Comparison of ENCODE assay signal across 8 mouse cellular contexts in genomic region chr3:45378145-45378544, GRCm38 (mm10). TPM values are rescaled to one million over a fixed set of nuclear protein-coding genes. Genes with fewer than 3 reads are reported as not detected.
DNase-seq lines count a peak whose midpoint lies in the region; ATAC-seq and TF ChIP-seq lines count a peak whose summit lies in the region.

Gene Pcdh10 (plus strand): TSS chr3:45378398.

- H3K27me3 ChIP-seq in heart, embryonic 11.5 days (ENCODE audit: control insufficient read depth, insufficient read depth, low read length) = peaks cover 50% of the 10 kb centered on the region
- peaks cover 40% of the 10 kb centered on the region for H3K27me3 ChIP-seq in kidney, embryonic 14.5 days (ENCODE audit: control insufficient read depth, insufficient read depth, low read length)
- peaks cover 40% of the 10 kb centered on the region for H3K27me3 ChIP-seq in limb, embryonic 12.5 days
- no peaks in the 10 kb centered on the region for H3K27me3 ChIP-seq in midbrain, embryonic 13.5 days
- peaks cover 26% of the 10 kb centered on the region for H3K27me3 ChIP-seq in stomach, embryonic 16.5 days (ENCODE audit: control insufficient read depth, insufficient read depth, low read length)

- no peaks in the 10 kb centered on the region for H3K9me3 ChIP-seq in heart, embryonic 11.5 days (replicated peaks; ENCODE audit: control insufficient read depth, low read length)
- no peaks in the 10 kb centered on the region for H3K9me3 ChIP-seq in kidney, embryonic 14.5 days (ENCODE audit: control insufficient read depth, low read length)
- H3K9me3 ChIP-seq in limb, embryonic 12.5 days = no peaks in the 10 kb centered on the region
- no peaks in the 10 kb centered on the region for H3K9me3 ChIP-seq in midbrain, embryonic 13.5 days
- H3K9me3 ChIP-seq in stomach, embryonic 16.5 days (replicated peaks; ENCODE audit: control insufficient read depth, low read length) = no peaks in the 10 kb centered on the region

- H3K4me2 ChIP-seq in heart, embryonic 11.5 days = peak within 1 kb of the TSS; percentile 99
- H3K4me2 ChIP-seq in kidney, embryonic 14.5 days (replicated peaks; ENCODE audit: low read depth, low read length) = peak within 1 kb of the TSS; percentile 93
- peak within 1 kb of the TSS; percentile 86 for H3K4me2 ChIP-seq in limb, embryonic 12.5 days
- H3K4me2 ChIP-seq in midbrain, embryonic 13.5 days (replicated peaks) = peak within 1 kb of the TSS; percentile 91
- peak within 1 kb of the TSS; percentile 98 for H3K4me2 ChIP-seq in stomach, embryonic 16.5 days (ENCODE audit: low read depth, low read length)

- peak; percentile 37 to 63 for DNase-seq in spleen, postnatal 4 days (ENCODE audit: low spot score in 2 of 2)
- DNase-seq in spleen, adult 12 weeks (ENCODE audit: low spot score) = no peak

- H3K4me3 ChIP-seq in embryonic fibroblast, embryonic 13.5 days (ENCODE audit: insufficient read depth, low read length) = peak within 1 kb of the TSS; percentile 59
- H3K4me3 ChIP-seq in heart, embryonic 11.5 days (ENCODE audit: low read depth, low read length) = peak within 1 kb of the TSS; percentile 61
- H3K4me3 ChIP-seq in kidney, embryonic 14.5 days (ENCODE audit: low read length) = peak within 1 kb of the TSS; percentile 55
- peak within 1 kb of the TSS; percentile 64 for H3K4me3 ChIP-seq in limb, embryonic 12.5 days (replicated peaks)
- H3K4me3 ChIP-seq in midbrain, embryonic 13.5 days (replicated peaks) = peak within 1 kb of the TSS; percentile 81
- peak within 1 kb of the TSS; percentile 67 for H3K4me3 ChIP-seq in stomach, embryonic 16.5 days (replicated peaks; ENCODE audit: low read length)

- TF ChIP-seq CTCF in embryonic fibroblast, embryonic 13.5 days (IDR thresholded peaks at IDR 0.05; ENCODE audit: borderline replicate concordance, insufficient read depth, low read length) = no peak

- H3K9ac ChIP-seq in heart, embryonic 11.5 days (ENCODE audit: low read depth, low read length) = 0 out of 2 replicates have a peak within 1 kb of the TSS, but pooled peaks have one; percentile 34
- peak within 1 kb of the TSS; percentile 28; the same call in 1 of the 2 replicates for H3K9ac ChIP-seq in kidney, embryonic 14.5 days (ENCODE audit: low read depth, low read length)
- H3K9ac ChIP-seq in limb, embryonic 12.5 days (replicated peaks) = peak within 1 kb of the TSS; percentile 71
- peak within 1 kb of the TSS; percentile 85 for H3K9ac ChIP-seq in midbrain, embryonic 13.5 days (replicated peaks)
- H3K9ac ChIP-seq in stomach, embryonic 16.5 days (ENCODE audit: low read length) = peak within 1 kb of the TSS; percentile 64

- peak; percentile 83 for ATAC-seq in heart, embryonic 11.5 days (replicated peaks; ENCODE audit: insufficient number of reproducible peaks, low FRiP score, low TSS enrichment)
- ATAC-seq in kidney, embryonic 14.5 days (ENCODE audit: low FRiP score, low TSS enrichment) = peak; percentile 89
- ATAC-seq in limb, embryonic 12.5 days (ENCODE audit: insufficient number of reproducible peaks, insufficient read depth, low FRiP score, low TSS enrichment, low read depth) = peak; percentile 88
- ATAC-seq in midbrain, embryonic 13.5 days = peak; percentile 80
- ATAC-seq in stomach, embryonic 16.5 days (ENCODE audit: insufficient read depth, low FRiP score) = peak; percentile 93

- no peak within 1 kb of the TSS for H3K27ac ChIP-seq in embryonic fibroblast, embryonic 13.5 days (ENCODE audit: insufficient read depth, low read length)
- H3K27ac ChIP-seq in heart, embryonic 11.5 days (ENCODE audit: low read depth, low read length) = no peak within 1 kb of the TSS
- H3K27ac ChIP-seq in kidney, embryonic 14.5 days (ENCODE audit: low read depth, low read length) = no peak within 1 kb of the TSS
- H3K27ac ChIP-seq in limb, embryonic 12.5 days = peak within 1 kb of the TSS; percentile 78
- peak within 1 kb of the TSS; percentile 90 for H3K27ac ChIP-seq in midbrain, embryonic 13.5 days
- H3K27ac ChIP-seq in stomach, embryonic 16.5 days (ENCODE audit: low read length) = no peak within 1 kb of the TSS

- no peaks in the 10 kb centered on the region for H3K36me3 ChIP-seq in heart, embryonic 11.5 days (ENCODE audit: control insufficient read depth, insufficient read depth, low read length)
- no peaks in the 10 kb centered on the region for H3K36me3 ChIP-seq in kidney, embryonic 14.5 days (ENCODE audit: control insufficient read depth, insufficient read depth, low read length)
- no peaks in the 10 kb centered on the region for H3K36me3 ChIP-seq in limb, embryonic 12.5 days
- H3K36me3 ChIP-seq in midbrain, embryonic 13.5 days = no peaks in the 10 kb centered on the region
- no peaks in the 10 kb centered on the region for H3K36me3 ChIP-seq in stomach, embryonic 16.5 days (ENCODE audit: control insufficient read depth, insufficient read depth, low read length)

- peak; percentile 91 for TF ChIP-seq POLR2A in embryonic fibroblast, embryonic 13.5 days (IDR thresholded peaks at IDR 0.05; ENCODE audit: low read depth, low read length)

- H3K4me1 ChIP-seq in embryonic fibroblast, embryonic 13.5 days (ENCODE audit: control insufficient read depth, insufficient read depth, low read length) = 0 out of 2 replicates have a peak, but pooled peaks cover 2% of the 10 kb centered on the region
- peaks cover 7% of the 10 kb centered on the region; the same call in 1 of the 2 replicates for H3K4me1 ChIP-seq in heart, embryonic 11.5 days (ENCODE audit: control insufficient read depth, insufficient read depth, low read length)
- peaks cover 20% of the 10 kb centered on the region; the same call in 1 of the 2 replicates for H3K4me1 ChIP-seq in kidney, embryonic 14.5 days (ENCODE audit: control insufficient read depth, insufficient read depth, low read length)
- H3K4me1 ChIP-seq in limb, embryonic 12.5 days (replicated peaks) = peaks cover 24% of the 10 kb centered on the region
- H3K4me1 ChIP-seq in midbrain, embryonic 13.5 days (replicated peaks) = peaks cover 20% of the 10 kb centered on the region
- H3K4me1 ChIP-seq in stomach, embryonic 16.5 days (ENCODE audit: control insufficient read depth, insufficient read depth, low read length) = peaks cover 25% of the 10 kb centered on the region

- 0% methylated on average over 26 of the region's 26 CpGs for WGBS in heart, embryonic 11.5 days (ENCODE audit: insufficient replicate concordance)
- under 1% methylated on average over 26 of the region's 26 CpGs for WGBS in kidney, embryonic 14.5 days
- under 1% methylated on average over 26 of the region's 26 CpGs for WGBS in limb, embryonic 12.5 days
- WGBS in midbrain, embryonic 13.5 days = under 1% methylated on average over 26 of the region's 26 CpGs
- WGBS in stomach, embryonic 16.5 days = under 1% methylated on average over 26 of the region's 26 CpGs

RNA-seq across cellular contexts. Expression of gene Pcdh10, which starts in this region (rescaled TPM):
- polyA plus RNA-seq in embryonic fibroblast, embryonic 13.5 days (2011; ENCODE audit: insufficient read length, low read depth, missing spikeins) = 3.4 and 3.9 TPM in 2 replicates
- 0.43 and 0.76 TPM in 2 replicates for polyA plus RNA-seq in heart, embryonic 11.5 days (2014; fragmentation: Nextera tagmentation; extraction: Ambion mirVana)
- 0.34 and 0.35 TPM in 2 replicates for polyA plus RNA-seq in kidney, embryonic 14.5 days (2014; fragmentation: Nextera tagmentation; extraction: Ambion mirVana)
- 8.7 and 8.8 TPM in 2 replicates for polyA plus RNA-seq in limb, embryonic 12.5 days (2016; fragmentation: Nextera tagmentation; extraction: Ambion mirVana)
- polyA plus RNA-seq in midbrain, embryonic 13.5 days (2015; fragmentation: Nextera tagmentation; extraction: Ambion mirVana) = 14.6 and 15.6 TPM in 2 replicates
- 0.57 and 0.65 TPM in 2 replicates for polyA plus RNA-seq in stomach, embryonic 16.5 days (2015; fragmentation: Nextera tagmentation; extraction: Ambion mirVana)

Comparison
In these comparisons a context has a peak if more than half of its experiments do, and no peak if none do; other contexts are left out.
1. Peak in ATAC-seq, H3K4me3 ChIP-seq, H3K9ac ChIP-seq and H3K4me2 ChIP-seq in heart, embryonic 11.5 days; RNA of the gene not detected or under 1 TPM.
2. Peak in ATAC-seq, H3K4me3 ChIP-seq, H3K9ac ChIP-seq and H3K4me2 ChIP-seq in kidney, embryonic 14.5 days; RNA of the gene not detected or under 1 TPM.
3. Peak in ATAC-seq, H3K4me3 ChIP-seq, H3K9ac ChIP-seq and H3K4me2 ChIP-seq in stomach, embryonic 16.5 days; RNA of the gene not detected or under 1 TPM.
4. H3K27ac ChIP-seq: peak in limb, embryonic 12.5 days (single experiment) and midbrain, embryonic 13.5 days (single experiment); none in embryonic fibroblast, embryonic 13.5 days (single experiment), heart, embryonic 11.5 days (single experiment), kidney, embryonic 14.5 days (single experiment) and stomach, embryonic 16.5 days (single experiment).
5. H3K9ac ChIP-seq: peak in every context shown above with its lines; median percentile 85 in midbrain, embryonic 13.5 days; 71 in limb, embryonic 12.5 days; 64 in stomach, embryonic 16.5 days; 34 in heart, embryonic 11.5 days; 28 in kidney, embryonic 14.5 days.
6. Peak in every context shown above with its lines, with median percentiles within 50 percentile points of each other: H3K4me3 ChIP-seq, ATAC-seq and H3K4me2 ChIP-seq.